Mouse (Mus musculus): Measurements from ENCODE around the gene Hs3st3a1.

DNA sequence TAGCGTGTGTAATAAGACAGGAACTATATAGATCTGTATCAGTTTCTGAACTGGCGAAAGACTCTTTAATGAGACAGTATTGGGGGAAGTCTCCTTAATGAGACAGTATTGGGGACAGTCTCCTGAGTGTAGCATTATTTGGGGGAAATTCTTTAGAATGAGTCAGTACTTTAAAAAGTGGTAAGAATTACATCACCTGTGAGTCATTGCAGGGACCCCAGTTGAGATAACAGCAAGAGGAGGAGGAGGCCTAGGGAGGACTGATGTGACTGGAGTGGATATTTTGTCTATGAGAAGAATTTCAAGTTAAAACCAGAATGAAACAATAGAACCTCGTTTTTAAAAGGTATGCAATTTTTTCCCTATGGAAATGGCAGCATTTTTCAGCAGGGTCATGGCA, 26.6 kb downstream of the Hs3st3a1 start:
- no peak for TF ChIP-seq MAX (IDR thresholded peaks at IDR 0.05; ENCODE audit: low read length)
- no peak for TF ChIP-seq E2F4 (IDR thresholded peaks at IDR 0.05; ENCODE audit: borderline replicate concordance, low read depth, low read length)
- no peak for TF ChIP-seq CTCF (IDR thresholded peaks at IDR 0.05 in 2 of 3, conservative IDR thresholded peaks at IDR 0.05 in 1 of 3; ENCODE audit: control insufficient read depth in 1 of 3, insufficient read depth in 1 of 3, low read depth in 2 of 3, low read length in 3 of 3, poor library complexity in 1 of 3, severe bottlenecking in 1 of 3)
- TF ChIP-seq MAFK (IDR thresholded peaks at IDR 0.05; ENCODE audit: borderline replicate concordance, low read depth, low read length): no peak
- peak; percentile 42; the same call in 1 of the 2 replicates for TF ChIP-seq ETS1 (IDR thresholded peaks at IDR 0.05; ENCODE audit: low read depth, low read length)
- TF ChIP-seq EP300 (IDR thresholded peaks at IDR 0.05; ENCODE audit: low read depth in 1 of 2, low read length in 2 of 2): no peak
- TF ChIP-seq MEF2A (IDR thresholded peaks at IDR 0.05; ENCODE audit: extremely low read depth, insufficient replicate concordance, low read depth, low read length, poor library complexity, severe bottlenecking): no peak
- no peak for TF ChIP-seq MAZ (IDR thresholded peaks at IDR 0.05; ENCODE audit: low read depth, low read length)
- no peak for TF ChIP-seq SIN3A (IDR thresholded peaks at IDR 0.05; ENCODE audit: low read length)
- TF ChIP-seq POLR2A (IDR thresholded peaks at IDR 0.05; ENCODE audit: control insufficient read depth in 1 of 2, insufficient read depth in 1 of 2, low read depth in 1 of 2, low read length in 2 of 2, poor library complexity in 1 of 2): no peak
- TF ChIP-seq ZNF384 (IDR thresholded peaks at IDR 0.05; ENCODE audit: low read depth, low read length): no peak

Data from MEL (cell line).